Mouse (Mus musculus): Measurements from ENCODE around the gene Rnf26. TPM values are rescaled to one million over a fixed set of nuclear protein-coding genes. Genes with fewer than 3 reads are reported as not detected.

The Rnf26 gene
- total RNA-seq, 1 experiment = 19.9 TPM

DNA sequence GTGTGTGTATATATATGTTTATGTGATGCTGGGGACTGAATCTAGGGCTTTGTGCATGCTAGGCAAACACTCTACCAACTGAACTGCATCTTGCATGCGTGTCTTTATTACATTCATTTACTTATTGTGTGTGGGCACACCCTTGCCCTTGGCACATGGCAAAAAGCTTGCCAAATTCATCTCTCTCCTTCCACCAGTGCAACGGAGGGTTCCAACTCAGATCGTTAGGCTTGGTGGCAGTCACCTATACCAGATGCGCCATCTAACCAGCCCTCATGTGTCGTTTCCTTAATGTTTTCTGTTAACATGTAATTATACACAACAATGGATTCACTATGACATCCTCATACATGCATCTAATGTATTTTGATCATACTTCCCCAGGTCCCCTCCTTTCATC, 31.1 kb downstream of the Rnf26 start:
- TF ChIP-seq HCFC1 (IDR thresholded peaks at IDR 0.05; ENCODE audit: borderline replicate concordance, insufficient read depth, low read length) (no peak), CHD2 (IDR thresholded peaks at IDR 0.05; ENCODE audit: low read depth, low read length) (no peak), ZNF384 (IDR thresholded peaks at IDR 0.05; ENCODE audit: low read depth, low read length) (no peak), ZC3H11A (IDR thresholded peaks at IDR 0.05; ENCODE audit: borderline replicate concordance, low read depth, low read length) (no peak), MAFK (IDR thresholded peaks at IDR 0.05; ENCODE audit: insufficient read depth, low read depth, low read length) (no peak)
- in situ Hi-C loops (cut with MboI; ENCODE audit: low sequenced_read_pairs in 2 of 2, unreplicated experiment in 2 of 2) = no loop called here
- Histone ChIP-seq H3K9me3 (ENCODE audit: control insufficient read depth, insufficient read depth, low read depth, low read length) (no peaks in the 10 kb centered on the region), H3K4me1 (ENCODE audit: control insufficient read depth in 2 of 2, insufficient read depth in 2 of 2, low read length in 2 of 2, poor library complexity in 1 of 2) (peaks cover 4 to 11% of the 10 kb centered on the region in 2 experiments; a peak in 2 of 4 replicates), H3K4me3 (ENCODE audit: insufficient read depth in 1 of 2, low read depth in 1 of 2, low read length in 2 of 2, poor library complexity in 1 of 2, severe bottlenecking in 1 of 2) (no peak overlapping the region), H3K36me3 (ENCODE audit: control insufficient read depth, insufficient read depth, low read length, poor library complexity, severe bottlenecking) (no peaks in the 10 kb centered on the region), H3K27ac (ENCODE audit: insufficient read depth, low read depth, low read length, poor library complexity, severe bottlenecking) (no peak overlapping the region), H3K9ac (ENCODE audit: insufficient read depth, low read depth, low read length, poor library complexity, severe bottlenecking) (no peak overlapping the region)
- DNase-seq (ENCODE audit: low read depth, low spot score) = no peak

DNA sequence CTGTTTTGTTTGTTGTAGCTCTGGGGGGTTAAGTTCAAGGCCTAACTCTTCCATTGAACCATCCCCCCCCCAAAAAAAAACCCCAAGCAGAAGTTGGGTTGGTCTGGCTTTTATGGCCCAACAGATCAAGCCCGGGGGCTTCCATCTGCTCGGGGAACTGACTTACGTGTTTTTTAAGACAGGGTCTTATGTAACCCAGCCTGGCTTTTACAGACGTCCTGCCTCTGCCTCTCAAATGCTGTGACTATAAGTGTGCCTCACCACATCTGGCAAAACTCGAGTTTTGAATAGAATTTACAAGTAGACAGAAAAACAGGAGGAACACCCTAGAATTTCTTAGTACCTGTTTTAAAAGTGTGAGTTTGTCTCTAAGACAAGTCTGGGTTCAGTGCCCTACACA, 31.7 kb downstream of the Rnf26 start:
- H3K4me1 ChIP-seq (ENCODE audit: control insufficient read depth in 2 of 2, insufficient read depth in 2 of 2, low read length in 2 of 2, poor library complexity in 1 of 2) = peaks cover 4 to 8% of the 10 kb centered on the region in 2 experiments; a peak in 2 of 4 replicates
- H3K27ac ChIP-seq (ENCODE audit: insufficient read depth, low read depth, low read length, poor library complexity, severe bottlenecking) = no peak overlapping the region
- H3K9me3 ChIP-seq (ENCODE audit: control insufficient read depth, insufficient read depth, low read depth, low read length) = no peaks in the 10 kb centered on the region
- no peak for DNase-seq (ENCODE audit: low read depth, low spot score)
- TF ChIP-seq HCFC1 (IDR thresholded peaks at IDR 0.05; ENCODE audit: borderline replicate concordance, insufficient read depth, low read length) (no peak), ZC3H11A (IDR thresholded peaks at IDR 0.05; ENCODE audit: borderline replicate concordance, low read depth, low read length) (no peak), CHD2 (IDR thresholded peaks at IDR 0.05; ENCODE audit: low read depth, low read length) (no peak), ZNF384 (IDR thresholded peaks at IDR 0.05; ENCODE audit: low read depth, low read length) (no peak), MAFK (IDR thresholded peaks at IDR 0.05; ENCODE audit: insufficient read depth, low read depth, low read length) (no peak)
- H3K4me3 ChIP-seq (ENCODE audit: insufficient read depth in 1 of 2, low read depth in 1 of 2, low read length in 2 of 2, poor library complexity in 1 of 2, severe bottlenecking in 1 of 2) = no peak overlapping the region
- no peak overlapping the region for H3K9ac ChIP-seq (ENCODE audit: insufficient read depth, low read depth, low read length, poor library complexity, severe bottlenecking)
- no peaks in the 10 kb centered on the region for H3K36me3 ChIP-seq (ENCODE audit: control insufficient read depth, insufficient read depth, low read length, poor library complexity, severe bottlenecking)
- in situ Hi-C loops (cut with MboI; ENCODE audit: low sequenced_read_pairs in 2 of 2, unreplicated experiment in 2 of 2) = no loop called here

DNA sequence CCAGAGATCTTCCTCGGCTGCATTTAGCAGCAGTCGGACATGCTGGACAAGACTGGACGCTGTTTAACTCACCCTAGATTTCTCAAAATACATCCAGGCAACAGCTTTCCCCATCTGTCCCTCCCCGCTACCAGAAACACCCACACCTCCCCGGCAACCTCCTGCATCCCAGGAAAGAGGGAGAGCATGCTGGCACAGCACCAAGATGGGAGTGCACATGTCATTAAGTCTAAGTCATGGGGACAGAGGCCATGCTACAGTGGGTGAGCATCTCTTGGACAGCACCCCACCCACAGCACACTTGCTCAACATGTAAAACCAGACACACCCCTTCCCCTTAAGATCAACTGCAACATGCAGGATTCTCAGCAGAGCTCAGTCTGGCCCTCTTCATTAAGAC, 32.4 kb downstream of the Rnf26 start:
- H3K27ac ChIP-seq (ENCODE audit: insufficient read depth, low read depth, low read length, poor library complexity, severe bottlenecking) = no peak overlapping the region
- H3K9me3 ChIP-seq (ENCODE audit: control insufficient read depth, insufficient read depth, low read depth, low read length) = no peaks in the 10 kb centered on the region
- no peak overlapping the region for H3K9ac ChIP-seq (ENCODE audit: insufficient read depth, low read depth, low read length, poor library complexity, severe bottlenecking)
- H3K4me3 ChIP-seq (ENCODE audit: insufficient read depth in 1 of 2, low read depth in 1 of 2, low read length in 2 of 2, poor library complexity in 1 of 2, severe bottlenecking in 1 of 2) = no peak overlapping the region
- H3K36me3 ChIP-seq (ENCODE audit: control insufficient read depth, insufficient read depth, low read length, poor library complexity, severe bottlenecking) = no peaks in the 10 kb centered on the region
- no peak for DNase-seq (ENCODE audit: low read depth, low spot score)
- no peak for TF ChIP-seq HCFC1 (IDR thresholded peaks at IDR 0.05; ENCODE audit: borderline replicate concordance, insufficient read depth, low read length)
- TF ChIP-seq MAFK (IDR thresholded peaks at IDR 0.05; ENCODE audit: insufficient read depth, low read depth, low read length) = no peak
- TF ChIP-seq ZNF384 (IDR thresholded peaks at IDR 0.05; ENCODE audit: low read depth, low read length) = no peak
- TF ChIP-seq CHD2 (IDR thresholded peaks at IDR 0.05; ENCODE audit: low read depth, low read length) = no peak
- no peak for TF ChIP-seq ZC3H11A (IDR thresholded peaks at IDR 0.05; ENCODE audit: borderline replicate concordance, low read depth, low read length)
- peaks cover 4 to 8% of the 10 kb centered on the region in 2 experiments; a peak in 2 of 4 replicates for H3K4me1 ChIP-seq (ENCODE audit: control insufficient read depth in 2 of 2, insufficient read depth in 2 of 2, low read length in 2 of 2, poor library complexity in 1 of 2)
- in situ Hi-C loops (cut with MboI; ENCODE audit: low sequenced_read_pairs in 2 of 2, unreplicated experiment in 2 of 2) = no loop called here

DNA sequence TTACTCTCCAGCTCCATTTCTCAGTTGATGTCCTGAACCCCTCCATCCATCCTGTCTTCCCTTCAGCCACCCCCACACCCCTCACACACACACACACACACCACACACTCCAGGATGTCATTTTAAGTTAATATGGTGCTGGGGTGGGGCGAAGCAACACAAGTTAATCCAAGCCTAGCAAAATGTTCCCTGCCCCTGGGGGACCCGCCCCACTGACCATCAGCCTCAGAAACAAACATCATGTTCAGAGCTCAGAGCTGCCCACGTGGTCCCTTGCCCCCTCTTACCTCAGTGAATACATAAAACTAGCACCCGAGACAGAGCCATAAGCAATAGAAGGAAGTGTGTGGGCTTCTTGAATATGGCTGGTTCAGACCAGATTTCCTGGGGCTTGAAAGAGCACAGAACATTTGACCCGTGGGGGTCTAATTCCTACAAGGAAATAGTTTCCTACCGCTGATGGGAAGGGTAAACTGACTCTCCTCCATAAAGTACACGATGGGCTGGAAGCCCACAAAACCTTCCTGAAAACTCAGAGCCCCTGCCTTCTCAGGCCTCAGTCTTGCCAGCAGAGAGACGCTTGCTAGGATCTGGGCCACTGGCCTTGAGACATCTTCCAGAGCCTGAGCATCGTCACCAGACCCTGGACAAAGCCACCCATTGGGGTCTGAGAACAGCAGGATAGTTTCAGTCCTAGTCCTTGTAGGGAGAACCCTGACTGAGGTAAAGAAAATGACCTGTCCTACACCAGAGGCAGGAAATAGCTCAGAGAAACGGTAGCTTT, 33.1 kb downstream of the Rnf26 start:
- in situ Hi-C loops (cut with MboI; ENCODE audit: low sequenced_read_pairs in 2 of 2, unreplicated experiment in 2 of 2) = no loop called here
- TF ChIP-seq ZC3H11A (IDR thresholded peaks at IDR 0.05; ENCODE audit: borderline replicate concordance, low read depth, low read length) (no peak), CHD2 (IDR thresholded peaks at IDR 0.05; ENCODE audit: low read depth, low read length) (no peak), MAFK (IDR thresholded peaks at IDR 0.05; ENCODE audit: insufficient read depth, low read depth, low read length) (no peak), ZNF384 (IDR thresholded peaks at IDR 0.05; ENCODE audit: low read depth, low read length) (no peak), HCFC1 (IDR thresholded peaks at IDR 0.05; ENCODE audit: borderline replicate concordance, insufficient read depth, low read length) (no peak)
- DNase-seq (ENCODE audit: low read depth, low spot score) = no peak
- H3K27ac ChIP-seq (ENCODE audit: insufficient read depth, low read depth, low read length, poor library complexity, severe bottlenecking) = no peak overlapping the region
- H3K9me3 ChIP-seq (ENCODE audit: control insufficient read depth, insufficient read depth, low read depth, low read length) = no peaks in the 10 kb centered on the region
- no peak overlapping the region for H3K9ac ChIP-seq (ENCODE audit: insufficient read depth, low read depth, low read length, poor library complexity, severe bottlenecking)
- no peak overlapping the region for H3K4me3 ChIP-seq (ENCODE audit: insufficient read depth in 1 of 2, low read depth in 1 of 2, low read length in 2 of 2, poor library complexity in 1 of 2, severe bottlenecking in 1 of 2)
- no peaks in the 10 kb centered on the region for H3K36me3 ChIP-seq (ENCODE audit: control insufficient read depth, insufficient read depth, low read length, poor library complexity, severe bottlenecking)
- peaks cover 4 to 10% of the 10 kb centered on the region in 2 experiments; a peak in 2 of 4 replicates for H3K4me1 ChIP-seq (ENCODE audit: control insufficient read depth in 2 of 2, insufficient read depth in 2 of 2, low read length in 2 of 2, poor library complexity in 1 of 2)
